Mouse (Mus musculus): ENCODE measurements around the gene Clca4a.
"Not testable (repeated sequence)": the region's sequence is repeated elsewhere in the genome, so short reads cannot be mapped to it uniquely, and the experiment has no call there.

Clca4a gene

GRCm38 (mm10) chr3:144974945-144975344 lies at the start of gene Clca4a:
Gene Clca4a (minus strand): TSS chr3:144975045.
- DNase-seq, result no peak

GRCm38 (mm10) chr3:145017807-145018206 lies 43.0 kb upstream of the Clca4a start:
- DNase-seq, result no peak

- no peak for DNase-seq
Observed at GRCm38 (mm10) chr3:145004422-145004821, 29.6 kb upstream of the Clca4a start.

- DNase-seq, result no peak
Observed at GRCm38 (mm10) chr3:145000912-145001311, 26.1 kb upstream of the Clca4a start.

GRCm38 (mm10) chr3:144993055-144993454 lies 18.2 kb upstream of the Clca4a start:
- DNase-seq, result no peak

- DNase-seq, result no peak
Observed at GRCm38 (mm10) chr3:144992618-144993017, 17.8 kb upstream of the Clca4a start.

GRCm38 (mm10) chr3:144985890-144986289 lies 11.0 kb upstream of the Clca4a start:
- DNase-seq, result no peak

- DNase-seq, result no peak
Observed at GRCm38 (mm10) chr3:144980551-144980950, 5.7 kb upstream of the Clca4a start.

- no peak for DNase-seq
Observed at GRCm38 (mm10) chr3:144977631-144978030, 2.8 kb upstream of the Clca4a start.

GRCm38 (mm10) chr3:144976091-144976490 lies 1.2 kb upstream of the Clca4a start:
- DNase-seq, result no peak

GRCm38 (mm10) chr3:144971553-144972270 lies 3.1 kb downstream of the Clca4a start:
- no peak for DNase-seq

GRCm38 (mm10) chr3:144969755-144970154 lies 5.1 kb downstream of the Clca4a start:
- DNase-seq, result no peak

- no peak for DNase-seq
Observed at GRCm38 (mm10) chr3:144966074-144966473, 8.8 kb downstream of the Clca4a start.

- DNase-seq, result no peak
Observed at GRCm38 (mm10) chr3:144950829-144951228, 24.0 kb downstream of the Clca4a start.

GRCm38 (mm10) chr3:144947376-144947775 lies 27.5 kb downstream of the Clca4a start:
- not testable (repeated sequence) for DNase-seq

- not testable (repeated sequence) for DNase-seq
Observed at GRCm38 (mm10) chr3:144933625-144934024, 41.2 kb downstream of the Clca4a start.

- no peak for DNase-seq
Observed at GRCm38 (mm10) chr3:144933011-144933491, 41.8 kb downstream of the Clca4a start.

- no peak for DNase-seq
Observed at GRCm38 (mm10) chr3:144932335-144932734, 42.5 kb downstream of the Clca4a start, which contains the start of gene Clca4b. Gene Clca4b (minus strand): TSS chr3:144932529.

GRCm38 (mm10) chr3:144914014-144914413 lies 60.8 kb downstream of the Clca4a start:
- DNase-seq, result no peak

Data from right cerebral cortex, postnatal 14 days (tissue).